Mouse (Mus musculus) thymus, postnatal 36 days (tissue): Measurements from ENCODE around the gene Il11.

Experiments used
- DNase-seq, 2 experiments: peaks; one replicate each; pipeline ENCODE4 v3.0.0; 2022; ENCODE audit warnings: mixed read lengths in 2 of 2

The Il11 gene

DNA sequence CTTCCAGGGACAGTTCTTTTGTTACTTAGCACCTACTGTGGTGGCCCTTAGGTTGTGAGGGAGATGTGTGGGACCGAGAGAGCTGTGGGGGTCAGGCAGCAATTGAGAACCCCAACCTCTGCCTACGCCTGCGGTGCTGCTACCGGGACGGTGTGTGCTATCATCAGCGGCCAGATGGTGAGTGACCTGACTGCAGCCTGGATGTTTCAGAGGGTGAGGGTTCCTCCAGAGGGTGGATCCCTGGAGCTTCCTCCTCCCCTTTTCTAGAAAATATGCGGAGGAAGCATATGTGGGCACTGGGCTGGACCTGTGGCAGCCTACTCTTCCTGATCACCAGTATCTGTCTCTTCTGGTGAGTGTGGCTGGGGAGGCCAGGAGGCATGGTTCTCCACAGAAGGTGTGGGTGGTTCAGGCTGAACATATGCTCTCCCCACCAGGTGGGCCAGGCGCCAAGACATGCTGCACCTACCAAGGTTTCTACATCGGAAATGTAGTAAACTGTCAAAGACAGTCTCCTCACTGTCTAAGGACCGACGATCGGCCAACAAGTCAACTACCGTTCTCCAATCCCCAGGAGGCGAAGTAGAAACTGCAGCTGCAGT lies 1.1 kb upstream of the Il11 start:
- DNase-seq, result no peak

- DNase-seq, result no peak
These were observed 529 bp downstream of the Il11 start for GRCm38 (mm10) chr7:4782130-4782529.

- no peak for DNase-seq
These were observed 2.7 kb downstream of the Il11 start for GRCm38 (mm10) chr7:4779921-4780320.

GRCm38 (mm10) chr7:4777851-4778637 lies 4.6 kb downstream of the Il11 start:
- no peak for DNase-seq

DNA sequence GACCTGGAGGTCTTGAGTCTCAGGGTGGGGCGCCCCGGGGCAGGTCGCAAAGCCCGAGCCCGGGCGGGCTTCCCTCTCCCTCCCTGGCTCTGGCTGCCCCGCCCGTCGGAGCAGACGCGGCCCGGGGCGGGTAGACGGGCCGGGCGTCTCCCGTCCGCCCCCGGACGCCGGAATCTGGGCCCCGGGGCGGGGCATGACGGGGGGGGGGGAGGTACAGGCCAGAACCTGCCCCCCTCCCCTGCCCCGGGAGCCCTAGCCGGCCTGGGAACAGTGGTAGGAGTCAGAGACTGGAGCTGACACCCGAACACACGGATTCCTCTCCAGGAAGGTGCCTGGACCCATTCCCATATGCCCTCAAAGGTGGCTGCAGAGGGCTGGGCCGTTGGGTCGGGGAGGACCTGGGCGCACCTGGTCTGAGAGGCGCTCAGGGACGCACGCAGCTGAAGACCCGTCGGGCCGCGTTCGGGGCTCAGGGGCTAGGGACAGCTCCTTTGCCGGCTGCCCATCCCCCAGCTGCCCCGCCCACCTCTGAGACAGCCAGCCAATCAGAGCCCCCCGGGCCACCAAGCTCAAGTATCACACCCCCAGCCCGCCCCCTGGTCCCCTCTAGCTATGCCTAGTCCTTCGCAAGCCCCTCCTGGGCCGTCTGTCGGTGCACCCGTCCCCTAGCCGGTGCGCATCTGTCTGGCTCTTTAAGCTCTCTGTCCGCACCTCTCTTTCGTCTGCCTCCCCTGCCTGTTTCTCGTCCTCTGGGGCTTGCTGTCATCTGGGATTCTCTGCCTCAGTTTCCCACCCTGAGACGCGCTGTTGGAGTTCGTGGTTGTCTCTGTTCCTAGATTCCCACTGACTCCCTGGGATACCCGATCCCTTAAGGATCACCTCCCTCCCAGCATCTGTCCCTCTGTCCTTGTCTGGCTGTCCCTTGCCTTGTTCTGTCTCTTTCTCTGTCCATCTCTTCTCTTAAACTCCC lies 5.5 kb downstream of the Il11 start:
- peak; percentile 29 to 52 for DNase-seq

- no peak for DNase-seq
These were observed 6.5 kb downstream of the Il11 start for GRCm38 (mm10) chr7:4776131-4776530.

DNA sequence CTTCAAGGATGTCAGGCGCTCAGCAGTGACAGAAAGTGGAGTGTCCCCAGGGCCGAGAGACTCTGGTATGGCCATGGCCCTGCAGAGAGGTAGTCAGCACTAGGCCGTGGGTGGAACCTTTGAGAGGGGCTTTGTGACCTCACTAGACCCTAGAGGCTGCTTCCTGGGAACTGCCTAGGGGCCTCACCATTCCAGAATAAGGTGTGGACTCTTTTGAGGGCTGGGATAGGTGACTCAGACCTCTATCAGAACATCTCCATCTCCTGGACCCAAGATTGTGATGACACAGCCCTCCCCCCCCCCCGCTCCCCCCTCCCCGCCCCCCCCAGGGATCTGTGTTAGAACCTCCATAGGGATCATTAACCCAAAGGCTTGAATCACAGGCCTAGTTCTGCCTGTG lies 11.5 kb downstream of the Il11 start, which contains the start of gene Fam71e2:
TSS of gene Fam71e2 (minus strand) at position 101 of the 400 bp plus-strand sequence.
- no peak for DNase-seq

GRCm38 (mm10) chr7:4764946-4765710 lies 17.5 kb downstream of the Il11 start:
- no peak for DNase-seq

DNA sequence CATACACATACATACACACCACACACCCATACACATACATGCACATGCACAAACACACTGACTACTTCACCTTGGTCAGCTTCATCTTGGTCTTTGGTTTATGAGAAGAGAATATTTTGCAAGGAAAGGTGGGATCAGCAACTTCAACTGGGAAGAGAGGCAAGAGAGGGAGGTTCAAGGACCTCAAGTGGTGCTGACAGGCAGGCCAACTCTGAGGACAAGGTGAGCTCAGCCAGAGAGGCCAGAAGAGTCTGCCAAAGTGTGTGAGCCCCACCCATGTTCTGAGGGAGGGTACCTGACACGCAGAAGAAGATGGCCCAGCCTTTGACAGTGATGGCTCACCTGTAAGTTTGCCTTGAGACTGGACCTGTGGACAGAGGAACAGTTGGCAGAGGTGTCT lies 23.0 kb downstream of the Il11 start:
- no peak for DNase-seq

DNA sequence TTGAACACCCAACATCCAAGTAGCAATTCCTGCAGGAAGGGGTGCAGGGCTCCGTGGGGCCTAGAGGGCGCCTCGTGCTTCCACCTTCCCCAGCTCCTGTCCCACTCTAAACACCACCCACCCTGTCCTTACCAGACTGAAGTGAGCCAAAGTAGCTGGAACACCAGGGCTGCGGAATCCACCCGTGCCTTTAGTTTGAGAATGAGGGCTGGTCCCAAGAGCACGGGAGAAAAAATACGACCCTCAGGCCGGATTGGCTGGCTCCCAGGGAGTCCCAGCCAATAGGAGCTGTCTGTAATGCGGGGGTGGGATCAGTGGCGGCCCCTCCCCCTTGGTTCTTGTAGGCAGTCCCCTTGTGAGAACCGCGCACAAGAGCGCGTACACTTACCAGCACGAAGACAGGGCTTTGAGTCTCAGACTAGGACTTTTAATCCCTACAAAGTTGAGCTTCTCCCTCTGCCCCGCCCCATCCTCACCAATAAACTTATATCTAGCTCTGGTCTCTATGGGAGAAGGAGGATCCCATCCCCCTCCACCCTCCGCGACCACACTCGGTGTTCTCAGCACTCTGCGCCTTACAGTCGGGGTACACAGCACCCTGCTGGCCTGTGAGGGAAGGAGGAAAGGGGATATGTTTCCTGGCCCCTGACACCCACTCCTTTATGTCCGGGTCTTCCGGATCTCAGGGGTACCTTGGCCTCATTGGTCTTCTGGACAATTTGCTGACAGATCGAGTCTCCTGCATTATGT lies 29.7 kb downstream of the Il11 start, which contains the start of gene Cox6b2:
TSS of gene Cox6b2 (minus strand) at position 274 of the 750 bp plus-strand sequence.
- peak; percentile 83 to 91 for DNase-seq

DNA sequence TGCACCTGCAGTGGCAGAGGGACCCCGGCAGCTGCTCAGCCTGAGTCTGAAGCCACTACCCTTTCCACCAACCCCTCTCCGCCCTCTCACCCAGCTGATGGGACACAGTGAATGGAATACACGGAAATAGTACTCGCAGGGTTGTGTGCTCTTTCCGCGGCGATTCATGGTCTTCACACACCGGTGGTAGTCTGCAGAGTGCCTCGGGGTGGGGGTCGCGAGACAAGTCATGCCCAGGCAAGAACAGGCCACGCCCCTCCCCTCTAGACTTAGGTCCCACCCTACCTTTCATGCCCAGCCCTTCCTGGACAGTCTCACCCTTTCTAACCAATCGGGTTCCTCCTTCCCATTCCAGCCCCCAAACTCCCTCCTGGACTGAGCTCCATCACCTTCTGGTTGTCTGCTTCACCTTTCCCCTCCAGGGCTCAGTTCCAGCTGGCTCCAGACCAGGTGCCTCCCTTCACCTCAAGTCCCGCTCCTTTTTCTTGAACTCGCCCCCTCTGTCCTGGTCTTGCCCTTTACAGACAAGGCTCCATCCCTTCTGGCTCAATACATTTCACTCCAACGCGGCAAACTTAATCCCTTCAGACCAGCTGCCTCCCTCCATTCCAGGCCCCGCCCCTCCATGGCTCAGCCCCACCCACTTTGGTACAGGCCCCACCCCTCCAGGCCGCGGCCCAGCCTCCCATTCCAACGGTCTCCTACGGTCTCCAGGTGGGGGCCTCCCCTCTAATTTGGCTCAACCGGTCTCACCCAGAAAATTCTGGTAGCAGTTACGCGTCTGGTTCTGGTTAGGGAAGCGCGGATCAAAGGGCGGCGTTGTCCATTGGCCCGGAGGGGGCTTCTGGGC lies 30.5 kb downstream of the Il11 start:
- peak; percentile 23 to 44 for DNase-seq

GRCm38 (mm10) chr7:4749169-4749568 lies 33.5 kb downstream of the Il11 start:
- DNase-seq, result no peak

- no peak for DNase-seq
These were observed 34.3 kb downstream of the Il11 start for GRCm38 (mm10) chr7:4748321-4748720.

- DNase-seq, result no peak
These were observed 35.3 kb downstream of the Il11 start for GRCm38 (mm10) chr7:4747156-4747899.

GRCm38 (mm10) chr7:4746326-4746980 lies 36.2 kb downstream of the Il11 start:
- no peak for DNase-seq

GRCm38 (mm10) chr7:4744886-4745285 lies 37.8 kb downstream of the Il11 start:
- DNase-seq, result no peak

- DNase-seq, result no peak
These were observed 39.3 kb downstream of the Il11 start for GRCm38 (mm10) chr7:4743354-4743753.

DNA sequence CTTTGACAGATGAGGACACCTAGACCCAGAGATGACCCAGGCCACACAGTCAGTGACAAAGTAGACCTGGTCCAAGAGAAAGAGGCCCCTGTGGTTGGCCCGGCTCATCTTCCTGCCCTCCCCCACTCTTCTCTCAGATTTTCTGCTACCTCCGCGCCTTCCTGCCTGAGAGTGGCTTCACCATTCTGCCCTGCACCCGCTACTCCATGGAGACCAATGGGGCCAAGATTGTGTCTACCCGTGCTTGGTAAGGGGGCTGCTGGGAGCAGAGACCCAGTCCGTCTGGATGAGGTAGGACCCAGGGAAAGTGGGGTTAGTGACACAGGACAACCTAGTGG lies 40.2 kb downstream of the Il11 start:
- no peak for DNase-seq
